Mouse (Mus musculus): ENCODE measurements around the gene Gm10638. TPM values are rescaled to one million over a fixed set of nuclear protein-coding genes. Genes with fewer than 3 reads are reported as not detected.
A peak's percentile ranks its signal among the peaks of the same experiment; 100 is the strongest.

Gm10638 gene
- 10.6 TPM in 2 replicates for polyA plus RNA-seq (2016; fragmentation: Nextera tagmentation; extraction: Ambion mirVana)

- peak within 1 kb of the TSS; percentile 99 for H3K9ac ChIP-seq
- peak within 1 kb of the TSS; percentile 97 for H3K27ac ChIP-seq
- H3K4me2 ChIP-seq (replicated peaks), result peak within 1 kb of the TSS; percentile 86
- under 1% methylated on average over 44 of the region's 88 CpGs for WGBS
- no peaks in the 10 kb centered on the region for H3K9me3 ChIP-seq (replicated peaks)
- peak within 1 kb of the TSS; percentile 85 for H3K4me3 ChIP-seq
- H3K27me3 ChIP-seq, result no peaks in the 10 kb centered on the region
- no peaks in the 10 kb centered on the region for H3K36me3 ChIP-seq
- H3K4me1 ChIP-seq, result peaks cover 25% of the 10 kb centered on the region
- peak; percentile 85 for ATAC-seq (ENCODE audit: low FRiP score)
Observed at GRCm38 (mm10) chr8:86745221-86745934, at the start of gene Gm10638, which contains the start of gene Siah1a. Gene Gm10638, plus strand, starts transcription at chr8:86745699. Gene Siah1a, minus strand, starts transcription at chr8:86745934.

GRCm38 (mm10) chr8:86695703-86696102, 49.8 kb upstream of the Gm10638 start:
- ATAC-seq (ENCODE audit: low FRiP score), result no peak
- no peaks in the 10 kb centered on the region for H3K27me3 ChIP-seq
- 95% methylated on average over 2 of the region's 2 CpGs for WGBS
- no peak overlapping the region for H3K9ac ChIP-seq
- H3K36me3 ChIP-seq, result peaks cover 11% of the 10 kb centered on the region; the same call in 1 of the 2 replicates
- H3K4me1 ChIP-seq, result no peaks in the 10 kb centered on the region
- no peak overlapping the region for H3K4me2 ChIP-seq (replicated peaks)
- no peaks in the 10 kb centered on the region for H3K9me3 ChIP-seq (replicated peaks)
- H3K4me3 ChIP-seq, result no peak overlapping the region
- no peak overlapping the region for H3K27ac ChIP-seq

- H3K4me1 ChIP-seq, result no peaks in the 10 kb centered on the region
- ATAC-seq (ENCODE audit: low FRiP score), result no peak
Observed at GRCm38 (mm10) chr8:86698811-86699421, 46.6 kb upstream of the Gm10638 start.

GRCm38 (mm10) chr8:86699471-86699870, 46.0 kb upstream of the Gm10638 start:
- H3K27ac ChIP-seq, result no peak overlapping the region
- H3K4me3 ChIP-seq, result no peak overlapping the region
- H3K4me2 ChIP-seq (replicated peaks), result no peak overlapping the region
- ATAC-seq (ENCODE audit: low FRiP score), result no peak
- H3K27me3 ChIP-seq, result no peaks in the 10 kb centered on the region
- H3K9ac ChIP-seq, result no peak overlapping the region
- H3K36me3 ChIP-seq, result peaks cover 11% of the 10 kb centered on the region; the same call in 1 of the 2 replicates
- WGBS, result 93% methylated on average over 12 of the region's 12 CpGs
- H3K4me1 ChIP-seq, result no peaks in the 10 kb centered on the region
- no peaks in the 10 kb centered on the region for H3K9me3 ChIP-seq (replicated peaks)

More at GRCm38 (mm10) chr8:86698811-86699421, 46.6 kb upstream of the Gm10638 start:
- H3K9ac ChIP-seq, result no peak overlapping the region
- H3K27ac ChIP-seq, result no peak overlapping the region
- no peaks in the 10 kb centered on the region for H3K27me3 ChIP-seq
- H3K9me3 ChIP-seq (replicated peaks), result no peaks in the 10 kb centered on the region
- 61% methylated on average over 1 of the region's 1 CpGs for WGBS
- H3K4me2 ChIP-seq (replicated peaks), result no peak overlapping the region
- no peak overlapping the region for H3K4me3 ChIP-seq
- H3K36me3 ChIP-seq, result peaks cover 11% of the 10 kb centered on the region; the same call in 1 of the 2 replicates

- Histone ChIP-seq H3K4me3 (no peak overlapping the region), H3K4me2 (replicated peaks) (no peak overlapping the region), H3K36me3 (peaks cover 9% of the 10 kb centered on the region; the same call in 1 of the 2 replicates), H3K4me1 (no peaks in the 10 kb centered on the region), H3K9ac (no peak overlapping the region), H3K27me3 (no peaks in the 10 kb centered on the region), H3K27ac (no peak overlapping the region), H3K9me3 (replicated peaks) (no peaks in the 10 kb centered on the region)
- no peak for ATAC-seq (ENCODE audit: low FRiP score)
- WGBS, result 93% methylated on average over 3 of the region's 3 CpGs
Observed at GRCm38 (mm10) chr8:86702453-86702852, 43.0 kb upstream of the Gm10638 start.

- Histone ChIP-seq H3K36me3 (0 out of 2 replicates have a peak, but pooled peaks cover 6% of the 10 kb centered on the region), H3K4me3 (no peak overlapping the region), H3K9me3 (replicated peaks) (no peaks in the 10 kb centered on the region), H3K4me2 (replicated peaks) (no peak overlapping the region), H3K9ac (no peak overlapping the region), H3K27ac (no peak overlapping the region), H3K27me3 (no peaks in the 10 kb centered on the region), H3K4me1 (no peaks in the 10 kb centered on the region)
- no peak for ATAC-seq (ENCODE audit: low FRiP score)
- WGBS, result 77% methylated on average over 3 of the region's 3 CpGs
Observed at GRCm38 (mm10) chr8:86705317-86705716, 40.2 kb upstream of the Gm10638 start.

GRCm38 (mm10) chr8:86706756-86707155, 38.7 kb upstream of the Gm10638 start:
- Histone ChIP-seq H3K27me3 (no peaks in the 10 kb centered on the region), H3K36me3 (0 out of 2 replicates have a peak, but pooled peaks cover 15% of the 10 kb centered on the region), H3K4me2 (replicated peaks) (no peak overlapping the region), H3K27ac (no peak overlapping the region), H3K9ac (no peak overlapping the region), H3K9me3 (replicated peaks) (no peaks in the 10 kb centered on the region), H3K4me3 (no peak overlapping the region), H3K4me1 (no peaks in the 10 kb centered on the region)
- ATAC-seq (ENCODE audit: low FRiP score), result no peak
- 82% methylated on average over 5 of the region's 5 CpGs for WGBS

GRCm38 (mm10) chr8:86707873-86708272, 37.6 kb upstream of the Gm10638 start:
- H3K4me3 ChIP-seq, result no peak overlapping the region
- no peaks in the 10 kb centered on the region for H3K27me3 ChIP-seq
- H3K4me2 ChIP-seq (replicated peaks), result no peak overlapping the region
- peaks cover 5% of the 10 kb centered on the region for H3K4me1 ChIP-seq
- H3K27ac ChIP-seq, result no peak overlapping the region
- 72% methylated on average over 4 of the region's 4 CpGs for WGBS
- 0 out of 2 replicates have a peak, but pooled peaks cover 15% of the 10 kb centered on the region for H3K36me3 ChIP-seq
- H3K9ac ChIP-seq, result no peak overlapping the region
- ATAC-seq (ENCODE audit: low FRiP score), result no peak
- no peaks in the 10 kb centered on the region for H3K9me3 ChIP-seq (replicated peaks)

DNA sequence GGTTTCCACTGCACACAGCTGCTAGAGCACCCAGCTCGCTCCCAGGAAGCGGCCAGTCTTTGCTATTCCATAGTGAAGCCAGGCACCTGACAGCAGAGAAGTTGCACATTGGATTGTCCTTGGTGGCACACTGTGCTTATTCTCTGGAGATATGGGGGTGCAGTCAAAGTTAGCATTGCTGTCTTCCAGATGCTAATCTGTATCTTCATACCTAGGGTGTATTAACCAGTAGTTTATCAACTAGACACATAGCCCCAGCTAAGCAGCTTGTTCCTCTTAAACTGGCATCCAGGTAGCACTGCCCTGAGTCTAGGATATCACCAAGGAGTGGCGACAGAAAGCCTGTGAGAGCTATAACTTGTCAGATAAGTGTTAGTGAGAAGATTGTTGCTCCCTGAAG, 32.9 kb upstream of the Gm10638 start:
- no peak for ATAC-seq (ENCODE audit: low FRiP score)
- Histone ChIP-seq H3K4me3 (no peak overlapping the region), H3K4me2 (replicated peaks) (no peak overlapping the region), H3K36me3 (peaks cover 25% of the 10 kb centered on the region), H3K9ac (no peak overlapping the region), H3K27ac (peak overlapping the region; percentile 66; the same call in 1 of the 2 replicates), H3K9me3 (replicated peaks) (no peaks in the 10 kb centered on the region), H3K4me1 (peaks cover 17% of the 10 kb centered on the region), H3K27me3 (no peaks in the 10 kb centered on the region)
- over 99% methylated on average over 3 of the region's 3 CpGs for WGBS

DNA sequence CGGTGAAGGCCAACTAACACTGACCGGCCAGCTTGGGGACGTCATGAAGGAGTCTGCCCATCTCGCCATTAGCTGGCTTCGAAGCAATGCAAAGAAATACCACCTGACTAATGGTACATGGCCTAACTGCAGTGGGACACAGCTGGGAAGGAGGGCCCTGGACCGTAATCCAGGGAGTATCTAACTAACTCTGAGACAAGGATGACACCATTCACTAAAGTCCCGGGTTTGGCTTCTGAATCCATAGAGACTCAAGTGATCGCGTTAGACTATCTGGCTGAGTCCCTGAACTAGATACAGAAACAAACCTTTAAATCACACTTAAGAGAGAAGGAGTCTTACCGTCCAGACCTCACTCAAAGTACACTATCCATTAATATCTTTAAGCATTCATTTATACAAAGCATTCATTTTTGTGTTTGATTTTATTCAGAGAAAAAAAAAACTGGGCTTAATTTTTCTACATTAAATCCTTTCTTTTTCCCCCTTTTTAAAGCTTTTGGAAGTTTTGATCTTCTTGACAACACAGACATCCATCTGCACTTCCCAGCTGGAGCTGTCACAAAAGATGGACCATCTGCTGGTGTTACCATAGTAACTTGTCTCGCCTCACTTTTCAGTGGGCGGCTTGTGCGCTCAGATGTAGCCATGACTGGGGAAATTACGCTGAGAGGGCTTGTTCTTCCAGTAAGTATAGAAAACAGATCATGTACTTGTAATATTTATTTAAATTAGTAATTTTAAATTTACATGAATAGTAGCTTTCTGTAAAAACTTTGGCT, 31.9 kb upstream of the Gm10638 start:
- Histone ChIP-seq H3K9me3 (replicated peaks) (no peaks in the 10 kb centered on the region), H3K27ac (peak overlapping the region; percentile 66), H3K4me3 (no peak overlapping the region), H3K27me3 (no peaks in the 10 kb centered on the region), H3K4me2 (replicated peaks) (no peak overlapping the region), H3K9ac (no peak overlapping the region), H3K36me3 (peaks cover 31% of the 10 kb centered on the region), H3K4me1 (peaks cover 17% of the 10 kb centered on the region)
- 50% methylated on average over 14 of the region's 14 CpGs for WGBS
- ATAC-seq (ENCODE audit: low FRiP score), result peak; percentile 80

DNA sequence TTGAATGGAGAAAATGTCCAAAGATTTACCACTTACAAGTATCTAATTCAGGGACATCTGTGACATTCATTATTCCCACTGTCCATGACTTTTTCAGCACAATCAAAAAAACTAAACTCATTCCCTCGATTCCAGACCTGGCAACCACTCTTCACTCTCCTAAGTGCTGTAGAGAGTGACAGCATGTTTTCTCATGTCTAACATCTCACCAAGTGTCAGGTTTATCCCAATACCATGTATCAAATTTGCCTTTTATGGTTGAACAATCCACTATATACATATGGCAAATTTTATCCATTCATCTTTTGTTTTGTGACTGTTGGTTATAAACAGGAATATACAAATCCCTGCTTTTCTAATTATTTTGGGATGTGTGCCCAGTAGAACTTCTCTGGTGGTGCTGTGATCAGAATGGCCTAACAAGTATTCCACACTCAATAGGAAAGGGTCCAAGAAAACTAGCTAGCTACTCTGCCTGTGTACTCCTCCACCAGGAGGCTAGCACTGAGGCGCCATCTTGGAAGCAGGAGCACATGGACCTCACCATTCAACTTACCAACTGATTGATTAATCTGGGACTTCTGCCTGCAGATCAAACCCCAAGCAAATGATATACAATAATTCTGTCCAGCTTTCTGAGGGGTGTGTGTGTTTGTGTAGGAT, 27.0 kb upstream of the Gm10638 start:
- WGBS, result 93% methylated on average over 2 of the region's 2 CpGs
- no peak for ATAC-seq (ENCODE audit: low FRiP score)
- peaks cover 36% of the 10 kb centered on the region for H3K36me3 ChIP-seq
- no peak overlapping the region for H3K4me2 ChIP-seq (replicated peaks)
- H3K9ac ChIP-seq, result no peak overlapping the region
- no peak overlapping the region for H3K27ac ChIP-seq
- no peaks in the 10 kb centered on the region for H3K9me3 ChIP-seq (replicated peaks)
- H3K4me3 ChIP-seq, result no peak overlapping the region
- H3K27me3 ChIP-seq, result no peaks in the 10 kb centered on the region
- H3K4me1 ChIP-seq, result peaks cover 6% of the 10 kb centered on the region

DNA sequence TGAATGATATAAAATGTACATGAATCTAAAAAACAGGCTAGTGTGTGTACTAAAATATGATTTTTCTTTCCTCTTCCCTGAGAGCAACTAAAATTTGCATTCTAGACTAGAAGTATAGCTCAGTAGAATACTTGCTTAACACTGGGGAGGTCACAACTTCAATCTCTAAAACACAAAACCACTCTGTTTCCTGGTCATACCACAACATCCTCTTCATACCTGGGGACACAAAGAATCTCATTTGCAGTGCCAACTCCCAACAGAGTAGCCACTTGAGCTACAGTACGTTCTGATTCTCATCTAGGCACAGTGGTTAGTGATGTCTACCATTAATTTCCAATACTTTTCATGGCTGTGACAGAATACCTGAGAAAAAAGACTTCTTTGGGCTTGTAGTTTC, 26.1 kb upstream of the Gm10638 start:
- Histone ChIP-seq H3K4me3 (no peak overlapping the region), H3K27ac (no peak overlapping the region), H3K4me1 (peaks cover 3% of the 10 kb centered on the region), H3K9ac (no peak overlapping the region), H3K36me3 (peaks cover 36% of the 10 kb centered on the region), H3K9me3 (replicated peaks) (no peaks in the 10 kb centered on the region), H3K4me2 (replicated peaks) (no peak overlapping the region), H3K27me3 (no peaks in the 10 kb centered on the region)
- no peak for ATAC-seq (ENCODE audit: low FRiP score)
- 88% methylated on average over 1 of the region's 1 CpGs for WGBS

Measured in hindbrain, embryonic 12.5 days (tissue).